Mouse (Mus musculus): Measurements from ENCODE around the gene Zfp788.
"Not testable (repeated sequence)": the region's sequence is repeated elsewhere in the genome, so short reads cannot be mapped to it uniquely, and the experiment has no call there.

The Zfp788 gene

GRCm38 (mm10) chr7:41632409-41633220, at the start of gene Zfp788:
Gene Zfp788 (plus strand): TSS chr7:41633203.
- peak; percentile 68 for DNase-seq (ENCODE audit: low read depth, low spot score)

DNA sequence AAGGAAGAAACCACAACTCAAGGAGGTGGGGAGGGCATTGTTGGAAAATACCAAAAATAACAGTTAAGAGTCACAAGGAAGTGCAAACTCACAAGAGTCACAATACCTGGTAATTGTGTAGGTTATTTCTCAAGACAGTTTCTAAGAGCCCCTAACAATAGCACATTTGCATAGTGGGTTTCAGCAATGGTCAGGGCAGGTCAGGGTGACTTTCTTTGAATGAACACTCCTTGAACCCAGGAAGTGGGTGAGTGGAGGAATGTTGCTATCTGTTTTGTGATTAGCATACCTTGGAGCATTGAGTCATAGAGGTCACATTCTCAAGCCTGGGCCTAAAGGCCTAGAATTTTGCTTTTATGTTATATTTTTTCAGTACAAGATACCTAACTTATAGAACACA, 45.2 kb upstream of the Zfp788 start:
- not testable (repeated sequence) for DNase-seq (ENCODE audit: low read depth, low spot score)

DNA sequence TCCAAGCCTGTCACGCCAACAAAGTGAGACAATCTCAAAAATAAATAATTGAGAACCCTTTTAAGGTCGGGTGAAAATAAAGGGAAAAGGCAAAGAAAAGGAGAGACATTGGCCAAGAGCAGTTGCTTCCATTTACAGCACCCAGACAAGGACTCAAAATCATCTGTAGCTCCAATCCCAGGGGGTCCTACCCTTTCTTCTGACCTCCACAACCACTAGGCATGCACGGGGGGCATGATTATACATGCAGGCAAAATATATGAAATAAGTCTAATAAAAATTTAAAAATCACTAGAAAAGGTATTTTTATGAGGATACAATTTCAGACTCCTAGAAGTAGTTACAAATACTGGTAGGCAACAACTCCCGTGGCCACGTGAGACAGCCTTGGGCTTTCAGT, 34.4 kb upstream of the Zfp788 start:
- no peak for DNase-seq (ENCODE audit: low read depth, low spot score)

- DNase-seq (ENCODE audit: low read depth, low spot score), result peak; percentile 48
Measured at GRCm38 (mm10) chr7:41599034-41599813, 33.8 kb upstream of the Zfp788 start, which contains the start of gene 2610021A01Rik. Gene 2610021A01Rik (plus strand): TSS chr7:41599230.

DNA sequence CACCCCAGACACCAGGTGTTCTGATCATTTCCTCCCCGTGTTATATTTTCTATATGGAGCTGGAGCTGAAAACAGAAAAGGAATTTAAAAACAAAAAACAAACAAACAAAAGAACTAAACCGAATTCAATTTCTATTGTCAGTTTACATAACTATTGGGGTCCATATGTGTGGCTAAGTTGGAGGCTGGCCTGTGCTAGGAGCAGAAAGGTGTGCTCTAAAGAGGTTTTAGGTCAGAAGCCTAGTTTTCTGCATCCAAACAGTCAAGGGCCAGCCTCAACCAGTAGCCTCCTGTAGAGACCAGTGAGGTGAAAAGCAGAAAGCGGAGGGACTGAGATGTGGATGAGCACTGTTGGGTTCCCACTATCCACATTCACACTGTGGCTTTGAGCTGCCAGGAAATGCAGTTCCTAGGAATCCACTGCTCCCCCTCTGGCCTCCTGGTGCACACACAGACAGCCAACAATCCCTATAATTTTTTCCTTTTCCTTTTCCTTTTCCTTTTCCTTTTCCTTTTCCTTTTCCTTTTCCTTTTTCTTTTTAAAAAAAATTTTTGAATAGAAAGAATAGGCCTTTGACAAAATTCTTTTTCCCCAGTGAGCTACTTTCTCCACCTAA, 33.0 kb upstream of the Zfp788 start:
- no peak for DNase-seq (ENCODE audit: low read depth, low spot score)

GRCm38 (mm10) chr7:41611654-41612053, 21.3 kb upstream of the Zfp788 start:
- no peak for DNase-seq (ENCODE audit: low read depth, low spot score)

DNA sequence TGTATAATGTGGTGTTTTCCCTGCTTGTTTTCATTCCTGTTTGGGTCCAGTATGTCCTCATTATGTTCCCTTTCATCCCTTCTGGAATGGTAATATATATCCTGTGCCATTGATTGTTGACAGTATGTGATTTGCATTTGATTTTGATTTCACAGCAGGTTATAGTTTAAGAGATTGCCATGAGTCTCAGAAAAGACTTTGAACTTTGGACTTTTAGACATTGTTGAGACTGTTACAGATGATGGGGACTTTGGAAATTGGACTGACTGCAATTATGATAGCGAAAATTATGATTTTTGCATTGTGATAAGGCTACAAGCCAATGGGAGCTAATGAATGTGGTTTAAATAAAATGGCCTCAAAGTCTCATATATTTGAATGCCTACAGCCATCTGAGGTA, 16.8 kb upstream of the Zfp788 start:
- DNase-seq (ENCODE audit: low read depth, low spot score), result not testable (repeated sequence)

DNA sequence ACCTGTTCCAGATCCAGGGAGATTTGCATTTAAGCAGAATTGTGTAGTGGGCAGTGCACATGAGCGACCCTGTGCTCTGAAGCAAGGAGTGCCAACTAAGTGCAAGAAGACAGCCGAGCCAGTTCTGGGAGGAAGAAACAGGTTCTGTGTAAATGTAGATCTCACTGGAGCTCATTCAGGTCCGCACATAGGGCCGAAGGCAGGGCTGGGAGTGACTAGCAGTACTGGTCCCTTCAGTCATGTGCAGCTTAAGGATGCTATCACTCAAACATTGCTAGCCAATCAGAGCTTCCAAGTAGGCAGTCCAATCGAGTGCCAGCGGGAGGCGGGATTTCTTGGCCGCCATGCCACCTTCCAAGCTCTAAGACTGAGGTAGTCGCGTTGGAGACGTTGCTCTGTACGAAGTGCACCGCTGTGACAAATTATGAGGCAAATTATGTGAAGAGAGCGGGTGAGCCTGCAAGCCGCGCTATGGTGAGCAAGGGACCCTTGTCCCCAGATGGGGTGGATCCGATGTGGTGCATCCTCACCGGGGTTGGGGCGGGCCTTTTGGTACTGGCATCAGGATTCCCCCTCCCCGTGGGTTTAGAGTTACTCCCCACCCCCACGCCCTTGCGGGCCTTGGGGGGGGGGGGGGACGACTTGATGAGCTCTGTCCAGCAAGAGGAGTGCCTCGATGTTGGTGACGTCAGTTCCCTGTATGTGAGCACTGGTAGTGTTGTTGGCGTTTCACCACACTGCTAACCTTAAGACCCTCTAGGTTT, 400 bp downstream of the Zfp788 start:
- DNase-seq (ENCODE audit: low read depth, low spot score), result peak; percentile 77

DNA sequence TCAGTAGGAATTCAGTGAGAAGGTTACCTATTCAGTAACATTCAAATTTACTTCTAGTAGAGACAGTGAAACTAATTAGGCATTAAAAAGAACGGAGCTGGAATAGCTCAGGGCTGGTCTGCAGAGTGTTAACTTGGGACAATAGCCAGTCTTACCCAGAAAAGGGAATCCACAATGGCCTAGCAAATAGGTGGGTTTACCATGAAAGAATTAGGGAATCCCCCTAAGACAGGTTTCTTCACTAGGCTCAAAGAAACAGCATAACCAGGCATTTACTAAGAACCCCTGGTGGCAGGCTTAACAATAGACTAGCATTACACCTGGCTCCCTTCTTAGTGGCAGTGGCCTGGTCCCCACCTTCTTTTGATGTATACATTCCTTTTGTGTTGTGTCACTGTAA, 41.3 kb downstream of the Zfp788 start:
- not testable (repeated sequence) for DNase-seq (ENCODE audit: low read depth, low spot score)

Measured in c-Kit-negative CD71-positive TER-119-positive erythroid progenitor cells, embryonic 14.5 days (primary cell).